Mouse (Mus musculus): ENCODE measurements around the gene Epb41l2. TPM values are rescaled to one million over a fixed set of nuclear protein-coding genes. Genes with fewer than 3 reads are reported as not detected.

The Epb41l2 gene
- total RNA-seq, 2 experiments from 2014 or later, result 69.9 to 72.5 TPM

DNA sequence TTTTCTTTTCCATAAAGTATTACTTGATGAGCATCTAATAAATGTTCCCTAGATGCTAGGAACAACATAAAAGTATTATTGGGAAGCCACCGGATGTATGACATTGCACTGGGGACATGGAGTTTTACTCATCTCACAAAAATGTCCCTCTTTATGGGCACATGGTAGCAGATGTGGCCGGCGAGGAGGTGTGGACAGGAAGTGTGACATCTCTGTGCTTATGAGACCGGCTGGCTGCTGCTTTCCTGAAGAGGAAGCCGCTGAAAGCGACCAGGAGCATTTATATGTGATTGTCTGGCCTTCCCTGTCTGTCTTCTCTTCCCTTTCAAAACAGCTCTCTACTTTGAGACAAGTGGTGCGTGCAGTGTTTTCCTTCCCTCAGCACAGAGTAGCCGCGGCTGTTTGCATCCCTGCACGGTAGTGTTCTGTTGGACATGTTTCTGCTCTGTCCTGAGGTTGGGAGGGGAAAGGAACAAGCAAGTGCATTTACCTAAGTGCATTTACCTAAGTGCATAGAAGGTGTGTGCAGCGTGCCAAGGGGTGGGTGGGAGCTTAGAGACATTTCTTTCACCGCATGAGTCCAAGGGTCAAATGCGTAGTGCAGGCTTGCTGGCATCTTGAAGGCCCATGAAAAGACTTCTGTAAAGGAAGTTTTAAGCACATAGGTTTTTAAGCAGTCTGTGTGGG lies 74.9 kb downstream of the Epb41l2 start:
- no peak for DNase-seq (ENCODE audit: low spot score in 2 of 2)

DNA sequence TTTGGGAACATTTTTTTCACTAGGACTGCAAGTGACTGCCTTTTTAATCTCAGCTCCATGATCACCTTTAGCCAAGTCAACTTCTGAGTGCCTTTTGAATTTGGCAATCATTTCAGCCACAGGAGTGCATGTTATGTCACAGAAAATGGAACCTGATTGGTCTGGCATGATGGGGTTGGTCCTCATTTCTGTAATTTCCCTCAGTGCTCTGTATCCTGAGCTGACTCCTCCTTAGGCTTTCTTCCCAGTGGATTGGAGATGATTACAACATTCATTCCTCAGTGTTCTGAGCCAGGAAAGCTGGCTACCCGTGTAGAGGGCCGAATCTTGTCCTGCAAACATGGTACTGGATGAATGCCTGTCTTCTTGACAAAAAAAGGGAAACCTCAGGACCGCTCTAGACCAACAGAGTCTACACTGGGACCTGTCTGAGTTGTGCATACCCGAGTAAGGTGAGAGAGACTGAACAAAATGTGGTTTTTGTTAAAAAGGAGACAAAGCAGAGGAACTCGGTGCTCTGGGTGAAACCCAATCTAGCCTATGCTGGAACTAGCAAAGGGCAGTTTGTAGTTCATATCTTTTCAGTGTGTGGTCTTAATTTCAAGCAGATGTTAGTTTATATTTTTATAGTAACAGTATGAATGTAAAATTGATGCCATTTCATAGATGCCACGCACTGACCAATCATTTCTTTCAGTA lies 77.3 kb downstream of the Epb41l2 start:
- DNase-seq (ENCODE audit: low spot score in 2 of 2), result no peak

DNA sequence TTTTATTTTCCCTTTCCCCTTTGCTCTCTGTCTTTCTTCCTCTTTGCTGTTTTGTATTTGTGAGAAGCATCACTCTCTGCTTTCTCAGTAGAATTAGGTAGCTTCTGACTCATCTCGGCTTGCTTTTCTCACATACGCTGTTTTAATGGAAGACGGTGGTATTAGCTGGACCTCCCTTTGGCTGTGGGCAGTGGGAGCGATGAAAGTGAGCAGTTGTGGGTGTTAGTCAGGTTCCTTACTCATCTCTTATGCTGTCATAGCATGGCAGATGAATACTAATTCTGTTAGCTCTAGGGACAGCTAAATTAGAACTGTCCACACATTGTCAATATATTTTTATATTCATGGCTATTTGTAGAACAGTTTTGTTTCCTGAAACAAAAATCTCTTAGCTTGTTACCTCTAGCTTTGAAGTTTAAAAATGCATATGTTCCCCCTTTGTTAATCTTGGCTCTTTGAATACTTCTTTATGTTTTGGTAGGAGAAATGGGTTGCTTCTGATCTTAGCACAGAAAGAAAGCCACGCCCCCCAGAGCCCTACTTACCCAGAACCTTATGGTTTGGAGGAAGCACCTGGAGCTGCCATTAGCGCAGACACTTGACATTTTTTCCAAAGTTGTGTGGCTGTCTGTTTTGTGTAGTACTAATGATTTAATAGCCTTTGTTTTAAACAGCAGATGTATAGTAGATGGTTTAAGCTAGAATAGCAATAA lies 78.1 kb downstream of the Epb41l2 start:
- no peak for DNase-seq (ENCODE audit: low spot score in 2 of 2)

DNA sequence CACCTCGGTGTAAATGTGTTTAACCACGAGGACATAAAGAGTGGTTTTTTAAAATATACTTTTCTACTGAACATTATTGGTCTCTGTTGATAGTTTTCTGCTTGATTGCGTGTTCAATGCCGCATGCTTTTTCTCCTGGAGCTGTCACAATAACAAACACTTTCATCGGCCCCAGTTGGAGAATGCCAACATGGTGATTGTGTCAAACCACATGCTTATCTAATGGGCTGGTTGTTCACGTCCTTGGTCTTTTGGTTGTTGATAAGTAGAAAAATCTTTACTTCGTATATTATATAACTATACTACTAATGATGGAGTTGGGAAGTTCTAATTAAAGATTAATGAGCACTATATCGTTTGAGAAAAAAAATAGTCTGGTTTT lies 78.7 kb downstream of the Epb41l2 start:
- DNase-seq (ENCODE audit: low spot score in 2 of 2), result no peak

DNA sequence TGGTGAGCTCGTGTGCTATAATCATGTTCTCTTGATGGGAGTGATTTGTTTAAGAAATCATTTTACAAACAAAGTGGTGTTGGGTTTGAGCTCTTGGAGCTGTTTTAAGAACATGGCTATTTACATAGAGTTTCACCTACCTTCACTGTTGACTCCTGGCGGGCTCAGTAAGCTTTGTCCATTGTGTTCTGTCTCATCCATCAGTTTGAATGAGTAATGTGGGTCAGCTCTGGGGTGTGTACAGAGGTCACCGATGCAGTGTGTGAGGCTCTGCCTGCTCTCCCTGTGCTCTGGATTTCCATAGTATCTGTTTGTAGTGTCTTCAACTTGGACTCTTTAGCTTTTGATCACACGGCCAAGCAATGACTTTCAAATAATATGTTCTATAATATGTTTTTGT lies 79.6 kb downstream of the Epb41l2 start:
- DNase-seq (ENCODE audit: low spot score in 2 of 2), result no peak

DNA sequence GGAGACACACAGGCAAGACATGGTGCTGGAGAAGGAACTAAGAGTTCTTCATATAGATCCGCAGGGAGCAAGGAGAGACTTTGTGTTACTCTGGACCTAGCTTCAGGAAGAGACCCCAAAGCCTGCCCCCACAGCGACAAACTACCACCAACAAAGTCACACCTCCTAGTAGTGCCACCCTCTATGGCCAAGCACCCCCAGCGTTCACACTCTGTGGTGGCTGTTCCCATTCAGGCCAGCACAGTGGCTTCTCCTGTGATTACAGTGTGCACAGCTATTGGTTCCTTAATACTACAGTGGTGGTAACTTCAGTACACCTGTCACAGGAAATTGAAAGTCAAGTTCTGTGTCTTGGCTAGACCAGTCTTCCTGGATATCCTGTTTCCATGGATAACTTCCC lies 80.3 kb downstream of the Epb41l2 start:
- no peak for DNase-seq (ENCODE audit: low spot score in 2 of 2)

DNA sequence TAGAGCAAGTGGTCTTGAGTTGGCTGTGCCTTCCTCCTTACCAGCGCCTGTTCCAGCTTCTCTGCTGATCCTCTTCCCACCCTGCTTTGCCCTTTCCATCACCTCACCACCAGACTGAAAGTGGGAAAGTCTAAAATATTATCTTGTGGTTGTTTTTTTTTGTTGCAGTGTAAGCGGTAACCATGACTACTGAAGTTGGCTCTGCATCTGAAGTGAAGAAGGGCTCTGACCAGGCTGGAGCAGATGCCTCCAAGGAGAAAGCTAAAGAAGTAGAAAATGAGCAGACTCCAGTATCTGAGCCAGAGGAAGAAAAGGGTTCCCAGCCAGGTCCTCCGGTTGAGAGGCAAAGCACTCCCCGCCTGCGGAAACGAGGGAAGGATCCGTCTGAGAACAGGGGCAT lies 81.8 kb downstream of the Epb41l2 start:
- no peak for DNase-seq (ENCODE audit: low spot score in 2 of 2)

DNA sequence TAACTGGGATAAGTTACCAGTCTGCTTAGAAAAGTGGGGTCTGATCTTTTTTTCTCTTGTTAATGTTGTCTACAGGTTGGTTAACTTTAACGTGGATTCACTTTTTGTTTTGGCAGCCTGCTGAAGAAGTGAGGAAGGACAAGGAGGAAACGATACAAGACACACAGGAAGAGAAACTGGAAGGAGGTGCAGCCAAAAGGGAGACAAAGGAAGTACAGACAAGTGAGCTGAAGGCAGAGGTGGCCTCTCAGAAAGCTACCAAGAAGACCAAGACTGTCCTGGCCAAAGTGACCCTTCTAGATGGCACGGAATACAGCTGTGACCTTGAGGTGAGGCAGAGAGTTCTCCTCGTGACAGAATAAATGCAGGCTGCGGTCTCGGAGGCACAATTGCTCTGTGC lies 84.0 kb downstream of the Epb41l2 start:
- DNase-seq (ENCODE audit: low spot score in 2 of 2), result no peak

DNA sequence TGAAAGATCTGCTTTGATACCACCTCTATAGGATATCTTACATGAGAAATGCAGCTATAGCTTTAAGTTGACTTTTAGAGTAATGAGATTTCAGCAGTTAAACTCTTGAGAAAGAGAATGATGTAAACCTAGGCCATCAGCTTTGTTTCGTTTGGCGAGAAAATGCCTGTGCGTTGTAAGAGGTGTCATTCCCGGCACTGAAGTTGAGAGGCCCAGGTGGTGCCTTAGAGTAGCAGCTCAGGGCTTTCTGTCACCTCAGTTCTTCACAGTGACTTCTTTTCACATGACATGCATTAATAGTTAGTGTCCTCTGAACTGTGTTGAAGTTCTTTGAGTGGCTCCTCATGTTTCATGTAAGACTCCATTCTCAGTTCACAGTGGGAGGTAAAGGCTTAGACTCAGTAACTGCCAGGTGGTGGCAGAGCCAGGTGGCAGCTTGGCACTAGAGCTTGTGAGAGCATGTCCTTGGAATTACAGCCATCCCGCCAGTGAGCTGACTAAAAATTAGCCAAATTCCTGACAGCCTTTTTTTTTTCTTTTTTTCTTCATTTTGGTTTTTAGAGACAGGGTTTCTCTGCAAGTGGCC lies 84.7 kb downstream of the Epb41l2 start:
- DNase-seq (ENCODE audit: low spot score in 2 of 2), result no peak

DNA sequence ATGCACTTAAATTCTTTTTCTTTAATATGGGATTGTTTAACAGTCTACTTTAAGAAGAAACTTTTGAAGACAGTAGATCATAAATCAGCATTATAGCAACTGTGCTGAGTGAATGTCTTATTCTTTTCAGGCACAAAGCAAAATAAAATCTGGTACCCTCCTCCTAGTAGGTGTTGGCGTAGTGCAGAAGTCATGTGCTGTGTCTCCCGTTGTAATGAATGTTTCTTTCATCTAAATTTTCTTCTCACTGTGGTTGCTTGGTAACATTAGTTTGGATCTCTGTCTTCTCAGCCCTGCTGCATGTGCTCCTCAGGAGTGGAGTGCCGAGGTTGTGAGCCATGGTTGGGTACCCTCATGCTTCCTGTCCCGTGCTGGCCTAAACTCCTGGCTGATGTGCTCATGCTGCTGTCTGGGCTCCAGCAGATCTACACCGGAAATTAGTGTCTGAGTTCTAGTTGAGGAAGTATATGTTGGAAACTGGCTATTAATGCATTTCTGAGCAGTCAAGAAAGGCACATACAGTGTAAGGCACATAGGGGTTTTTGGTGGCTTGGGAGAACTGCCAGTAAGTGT lies 87.4 kb downstream of the Epb41l2 start:
- no peak for DNase-seq (ENCODE audit: low spot score in 2 of 2)

DNA sequence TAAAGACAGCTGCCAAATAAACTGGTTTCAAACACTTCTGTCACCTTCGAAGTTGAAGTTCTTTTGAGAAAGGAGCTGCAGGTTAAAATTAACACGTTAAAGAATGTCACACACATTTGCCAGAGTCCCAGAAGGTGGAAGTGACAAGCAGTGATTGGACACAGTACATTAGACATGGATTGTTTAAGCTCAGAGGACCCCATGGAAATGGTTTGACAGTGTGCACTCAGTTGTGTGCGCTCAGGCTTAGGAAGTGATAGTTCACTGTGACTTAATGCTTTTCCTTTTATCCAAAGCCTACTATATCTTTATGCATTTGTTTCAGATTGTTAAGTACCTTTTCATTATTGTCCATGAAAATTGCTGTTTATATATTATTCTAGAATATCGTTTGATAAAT lies 89.1 kb downstream of the Epb41l2 start:
- DNase-seq (ENCODE audit: low spot score in 2 of 2), result no peak

DNA sequence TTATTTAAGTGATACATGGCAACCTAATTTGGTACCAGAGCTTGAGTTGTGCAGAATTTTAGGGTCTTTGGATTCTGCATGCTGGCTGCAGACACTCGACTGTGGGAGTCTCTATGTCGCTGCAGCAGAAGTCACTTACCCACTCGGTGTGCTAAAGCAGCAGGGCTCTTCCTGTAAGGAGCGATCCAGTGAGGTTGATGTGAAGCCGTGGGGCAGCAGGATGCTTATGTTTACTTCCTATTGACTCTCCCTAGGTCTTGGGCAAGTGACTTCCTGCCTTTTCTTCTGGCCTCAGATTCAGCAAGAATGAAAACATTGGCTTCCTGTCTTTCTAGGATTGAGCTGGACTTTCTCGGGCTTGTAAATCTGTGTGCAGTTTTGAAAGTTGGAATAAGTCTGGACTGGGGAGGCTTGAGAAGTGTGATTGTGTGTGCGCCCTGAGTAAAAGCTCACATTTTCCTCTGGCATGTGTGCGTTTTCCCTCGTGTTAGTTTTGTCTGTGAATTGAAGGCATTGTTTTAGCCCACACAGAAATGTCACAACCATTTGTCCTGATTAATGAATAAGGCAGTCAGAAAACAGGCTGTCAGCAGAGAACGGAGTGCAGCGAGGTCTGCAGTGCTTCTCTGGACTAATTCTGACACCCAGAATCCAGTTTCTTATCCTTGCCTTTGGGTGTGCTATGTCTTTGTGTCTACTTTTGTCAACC lies 89.9 kb downstream of the Epb41l2 start:
- DNase-seq (ENCODE audit: low spot score in 2 of 2), result no peak

DNA sequence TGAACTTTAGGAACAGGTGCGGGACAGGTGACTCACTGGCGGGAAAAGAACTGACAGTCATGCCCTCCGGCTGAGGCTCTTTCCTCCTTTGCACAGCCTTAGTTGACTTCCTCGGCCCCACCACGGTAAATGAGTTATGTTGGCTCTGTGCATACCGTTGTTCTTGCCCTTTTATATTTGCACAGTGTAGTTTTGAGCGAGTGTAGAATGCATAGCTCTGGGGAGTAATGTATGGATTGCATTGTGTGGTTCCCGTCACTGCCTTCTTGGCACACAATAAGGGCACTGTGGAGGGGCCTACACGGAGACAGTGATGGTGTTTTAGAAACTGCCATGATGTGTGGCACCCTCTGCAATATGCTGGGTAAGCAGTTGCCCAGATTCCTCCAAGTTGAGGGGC lies 93.6 kb downstream of the Epb41l2 start:
- DNase-seq (ENCODE audit: low spot score in 2 of 2), result no peak

DNA sequence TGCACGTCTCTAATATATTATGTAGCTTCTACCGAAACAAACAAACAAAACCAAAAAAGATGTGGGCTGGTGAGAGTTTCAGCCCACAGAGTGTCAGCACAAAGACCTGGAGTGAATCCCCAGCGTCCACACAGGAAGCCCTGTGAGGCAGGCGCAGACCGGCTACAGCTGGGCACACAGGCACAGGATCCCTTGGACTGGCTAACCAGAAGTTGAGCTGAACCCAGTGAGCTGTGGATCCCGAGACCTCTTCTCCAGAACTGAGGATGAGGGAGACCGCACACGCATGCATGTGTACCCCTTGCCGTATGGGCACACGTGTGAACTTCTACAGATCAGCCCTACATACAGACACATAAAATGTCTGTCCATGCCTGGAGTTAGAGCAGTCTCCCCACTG lies 94.2 kb downstream of the Epb41l2 start:
- no peak for DNase-seq (ENCODE audit: low spot score in 2 of 2)

DNA sequence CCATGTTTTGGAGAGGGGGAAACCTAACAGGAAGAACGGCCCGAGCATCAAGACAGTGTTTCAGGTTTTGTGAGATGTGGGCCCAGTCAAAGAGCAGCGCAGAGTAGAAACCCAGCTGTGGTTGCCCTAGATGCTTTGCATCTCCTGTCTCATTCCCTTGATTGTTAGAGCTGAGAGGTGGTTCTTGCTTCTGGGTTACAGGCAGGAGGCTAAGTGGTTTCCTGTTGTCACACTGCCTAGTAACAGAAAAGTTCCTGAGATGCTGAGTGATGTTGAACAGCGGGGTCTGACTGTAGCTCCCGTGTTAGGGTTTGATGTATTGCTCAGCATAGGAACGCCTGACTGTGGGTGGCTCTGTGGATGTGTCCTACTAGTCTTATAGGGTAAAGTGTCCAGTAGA lies 97.5 kb downstream of the Epb41l2 start:
- no peak for DNase-seq (ENCODE audit: low spot score in 2 of 2)

DNA sequence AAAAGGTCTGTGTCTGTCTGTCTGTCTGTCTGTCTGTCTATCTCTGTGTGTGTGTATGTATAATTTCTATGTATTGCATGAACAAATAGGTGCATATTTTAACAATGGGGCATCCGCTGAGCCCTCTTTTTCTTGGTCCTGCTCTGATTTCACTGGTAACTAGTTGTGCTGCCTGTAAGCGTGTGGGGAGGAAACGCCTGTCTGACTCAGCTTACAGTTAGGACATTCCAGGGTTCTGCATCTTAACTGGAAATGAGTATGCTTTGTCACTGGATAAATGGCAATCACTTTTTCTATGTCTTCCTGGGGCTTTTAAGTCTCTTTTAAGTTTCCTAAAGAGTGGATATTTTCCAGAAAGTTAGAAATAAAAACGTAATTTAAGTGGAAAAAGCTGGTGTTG lies 98.4 kb downstream of the Epb41l2 start:
- no peak for DNase-seq (ENCODE audit: low spot score in 2 of 2)

DNA sequence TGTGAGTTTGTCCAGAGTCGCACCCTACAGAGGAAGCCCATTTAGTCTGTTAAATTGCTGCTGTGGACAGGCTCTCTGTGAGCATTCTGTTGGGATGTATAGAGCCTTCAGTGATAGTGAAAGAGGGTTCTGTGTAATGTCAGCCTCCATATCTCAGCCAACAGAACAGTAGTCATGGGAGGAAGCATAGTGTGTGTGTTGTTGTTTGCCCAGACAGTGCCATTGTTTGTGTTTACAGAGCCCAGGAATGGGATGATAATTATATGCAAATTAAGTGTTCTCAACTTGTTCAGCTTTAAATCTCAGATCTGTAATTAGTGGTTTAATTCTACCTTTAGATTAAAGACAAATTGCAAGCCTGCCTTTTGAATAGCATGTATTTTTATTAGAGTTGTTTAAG lies 102.2 kb downstream of the Epb41l2 start:
- no peak for DNase-seq (ENCODE audit: low spot score in 2 of 2)

DNA sequence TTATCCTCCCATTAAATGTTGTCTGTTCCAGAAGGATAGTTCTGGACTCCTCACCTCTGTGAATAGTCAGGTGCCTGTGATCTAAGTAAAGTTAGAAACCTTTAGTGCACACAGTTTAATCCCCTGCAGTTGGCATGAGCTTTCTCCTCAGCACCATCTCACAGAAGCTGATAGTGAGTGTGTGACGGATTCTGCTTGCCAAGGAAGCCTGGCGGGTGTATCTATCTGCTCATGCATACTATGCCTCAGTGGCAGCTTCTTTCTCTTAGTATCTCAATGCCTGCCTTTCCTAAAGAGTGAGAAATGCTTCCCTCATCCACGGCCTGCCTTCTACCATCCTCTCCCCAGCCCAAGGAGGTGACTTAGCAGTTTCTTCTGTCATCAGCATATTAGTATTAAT lies 103.1 kb downstream of the Epb41l2 start:
- DNase-seq (ENCODE audit: low spot score in 2 of 2), result no peak

DNA sequence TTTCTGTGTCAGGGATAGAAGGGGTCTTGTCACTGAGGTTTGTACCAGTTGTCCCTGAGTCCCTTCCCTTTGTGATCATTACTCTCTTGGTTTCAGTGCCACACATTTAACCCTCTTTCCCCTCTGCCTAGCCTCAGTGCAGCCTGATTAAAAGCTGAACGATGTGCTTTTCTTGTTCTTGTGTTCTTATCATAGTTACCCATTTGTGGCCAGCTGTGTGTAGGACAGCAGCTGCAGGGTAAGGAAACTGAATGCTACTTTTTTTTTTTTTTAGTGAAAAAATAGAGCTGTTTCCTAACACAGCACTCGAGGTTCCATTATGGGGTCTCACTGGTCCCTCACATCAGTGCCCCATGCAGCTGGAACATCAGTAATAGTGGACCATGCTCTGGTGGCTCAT lies 106.9 kb downstream of the Epb41l2 start:
- DNase-seq (ENCODE audit: low spot score in 2 of 2), result no peak

DNA sequence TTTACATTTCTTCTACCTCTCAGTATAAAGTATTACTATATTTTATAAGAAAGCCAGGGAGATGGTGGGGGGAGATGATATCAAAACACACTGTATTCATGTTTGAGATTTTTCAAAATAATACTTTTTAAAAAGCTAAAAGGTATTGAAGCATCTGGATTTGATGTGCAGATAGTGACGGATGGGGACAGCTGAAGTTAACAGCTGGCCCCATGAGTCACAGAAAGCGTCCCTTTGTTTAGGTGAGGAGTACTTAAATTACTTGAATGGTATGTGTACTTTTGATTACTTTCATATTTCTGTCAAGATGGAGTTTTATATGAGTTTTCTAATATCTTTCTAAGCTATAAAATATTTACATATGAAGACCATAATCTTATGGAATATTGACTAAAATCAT lies 112.3 kb downstream of the Epb41l2 start:
- no peak for DNase-seq (ENCODE audit: low spot score in 2 of 2)

DNA sequence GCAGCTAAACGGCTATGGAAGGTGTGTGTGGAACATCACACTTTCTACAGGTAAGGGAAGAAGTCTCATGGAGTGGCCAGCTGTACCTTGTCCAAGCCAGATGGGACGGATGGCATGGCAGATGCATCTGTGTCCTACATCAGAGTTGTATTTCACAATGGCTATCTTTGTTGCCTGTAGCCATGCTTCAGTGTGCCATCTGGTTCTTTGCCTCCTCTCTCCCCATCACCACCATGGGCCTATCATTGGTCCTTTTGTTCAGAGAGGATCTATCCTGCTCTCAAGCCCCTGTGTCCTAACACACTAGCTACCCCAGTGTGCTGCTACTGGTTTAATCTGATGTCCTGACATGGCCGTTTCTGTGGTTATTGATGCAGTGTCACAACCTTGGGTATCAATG lies 120.1 kb downstream of the Epb41l2 start:
- no peak for DNase-seq (ENCODE audit: low spot score in 2 of 2)

Measured in layer of hippocampus, adult 18-20 months (tissue).